Mouse (Mus musculus): ENCODE measurements around the gene Mbnl2. TPM values are rescaled to one million over a fixed set of nuclear protein-coding genes. Genes with fewer than 3 reads are reported as not detected.

Mbnl2 gene
- total and polyA plus RNA-seq, 3 experiments = 24.4 to 158 (median 70.1) TPM

GRCm38 (mm10) chr14:120245081-120245705, 30.3 kb upstream of the Mbnl2 start:
- TF ChIP-seq GATA2 (IDR thresholded peaks at IDR 0.05; ENCODE audit: borderline replicate concordance, low read depth, low read length) = no peak
- TF ChIP-seq POLR2AphosphoS5 (IDR thresholded peaks at IDR 0.05; ENCODE audit: insufficient replicate concordance, low read depth, low read length) = no peak
- TF ChIP-seq TAL1 (conservative IDR thresholded peaks at IDR 0.05; ENCODE audit: low read depth, low read length) = no peak
- no peak for TF ChIP-seq CTCF (IDR thresholded peaks at IDR 0.05; ENCODE audit: low read depth, low read length)
- TF ChIP-seq GATA1 (IDR thresholded peaks at IDR 0.05; ENCODE audit: borderline replicate concordance, low read length) = no peak
- H3K36me3 ChIP-seq (replicated peaks) = no peaks in the 10 kb centered on the region
- H3K27me3 ChIP-seq (ENCODE audit: insufficient read depth, low read length) = no peaks in the 10 kb centered on the region
- H3K4me1 ChIP-seq (ENCODE audit: insufficient read depth, low read depth, low read length) = no peaks in the 10 kb centered on the region
- no peak overlapping the region for H3K4me3 ChIP-seq (ENCODE audit: low read depth, low read length)
- peaks cover 3% of the 10 kb centered on the region; the same call in 1 of the 2 replicates for H3K9me3 ChIP-seq (replicated peaks)
- DNase-seq (ENCODE audit: low spot score) = no peak
- ATAC-seq (ENCODE audit: extremely low read depth, insufficient number of reproducible peaks, low FRiP score, poor library complexity, severe bottlenecking) = no peak

GRCm38 (mm10) chr14:120253331-120253730, 22.1 kb upstream of the Mbnl2 start:
- no peaks in the 10 kb centered on the region for H3K36me3 ChIP-seq (replicated peaks)
- peaks cover 10% of the 10 kb centered on the region; the same call in 1 of the 2 replicates for H3K9me3 ChIP-seq (replicated peaks)
- no peak for TF ChIP-seq POLR2AphosphoS5 (IDR thresholded peaks at IDR 0.05; ENCODE audit: insufficient replicate concordance, low read depth, low read length)
- no peak for TF ChIP-seq GATA2 (IDR thresholded peaks at IDR 0.05; ENCODE audit: borderline replicate concordance, low read depth, low read length)
- no peak for TF ChIP-seq TAL1 (conservative IDR thresholded peaks at IDR 0.05; ENCODE audit: low read depth, low read length)
- TF ChIP-seq GATA1 (IDR thresholded peaks at IDR 0.05; ENCODE audit: borderline replicate concordance, low read length) = no peak
- TF ChIP-seq CTCF (IDR thresholded peaks at IDR 0.05; ENCODE audit: low read depth, low read length) = no peak
- no peaks in the 10 kb centered on the region for H3K27me3 ChIP-seq (ENCODE audit: insufficient read depth, low read length)
- H3K4me3 ChIP-seq (ENCODE audit: low read depth, low read length) = no peak overlapping the region
- DNase-seq (ENCODE audit: low spot score) (no peak), ATAC-seq (ENCODE audit: extremely low read depth, insufficient number of reproducible peaks, low FRiP score, poor library complexity, severe bottlenecking) (no peak)
- no peaks in the 10 kb centered on the region for H3K4me1 ChIP-seq (ENCODE audit: insufficient read depth, low read depth, low read length)

- Histone ChIP-seq H3K4me1 (ENCODE audit: insufficient read depth, low read depth, low read length) (no peaks in the 10 kb centered on the region), H3K36me3 (replicated peaks) (no peaks in the 10 kb centered on the region), H3K27me3 (ENCODE audit: insufficient read depth, low read length) (no peaks in the 10 kb centered on the region), H3K9me3 (replicated peaks) (peaks cover 6% of the 10 kb centered on the region; the same call in 1 of the 2 replicates), H3K4me3 (ENCODE audit: low read depth, low read length) (no peak overlapping the region)
- DNase-seq (ENCODE audit: low spot score) = no peak
- 0 out of 2 replicates have a peak, but pooled peaks have one; percentile 15 for TF ChIP-seq CTCF (IDR thresholded peaks at IDR 0.05; ENCODE audit: low read depth, low read length)
- no peak for TF ChIP-seq POLR2AphosphoS5 (IDR thresholded peaks at IDR 0.05; ENCODE audit: insufficient replicate concordance, low read depth, low read length)
- no peak for ATAC-seq (ENCODE audit: extremely low read depth, insufficient number of reproducible peaks, low FRiP score, poor library complexity, severe bottlenecking)
Measured at GRCm38 (mm10) chr14:120256146-120256545, 19.3 kb upstream of the Mbnl2 start.

GRCm38 (mm10) chr14:120256623-120257384, 18.7 kb upstream of the Mbnl2 start:
- Histone ChIP-seq H3K4me3 (ENCODE audit: low read depth, low read length) (no peak overlapping the region), H3K9me3 (replicated peaks) (peaks cover 6% of the 10 kb centered on the region; the same call in 1 of the 2 replicates), H3K36me3 (replicated peaks) (no peaks in the 10 kb centered on the region), H3K27me3 (ENCODE audit: insufficient read depth, low read length) (no peaks in the 10 kb centered on the region), H3K4me1 (ENCODE audit: insufficient read depth, low read depth, low read length) (no peaks in the 10 kb centered on the region)
- DNase-seq (ENCODE audit: low spot score) (no peak), ATAC-seq (ENCODE audit: extremely low read depth, insufficient number of reproducible peaks, low FRiP score, poor library complexity, severe bottlenecking) (no peak)
- no peak for TF ChIP-seq GATA1 (IDR thresholded peaks at IDR 0.05; ENCODE audit: borderline replicate concordance, low read length)
- no peak for TF ChIP-seq TAL1 (conservative IDR thresholded peaks at IDR 0.05; ENCODE audit: low read depth, low read length)
- no peak for TF ChIP-seq POLR2AphosphoS5 (IDR thresholded peaks at IDR 0.05; ENCODE audit: insufficient replicate concordance, low read depth, low read length)

GRCm38 (mm10) chr14:120257483-120257882, 18.0 kb upstream of the Mbnl2 start:
- no peaks in the 10 kb centered on the region for H3K36me3 ChIP-seq (replicated peaks)
- no peak overlapping the region for H3K4me3 ChIP-seq (ENCODE audit: low read depth, low read length)
- DNase-seq (ENCODE audit: low spot score) (no peak), ATAC-seq (ENCODE audit: extremely low read depth, insufficient number of reproducible peaks, low FRiP score, poor library complexity, severe bottlenecking) (no peak)
- peaks cover 6% of the 10 kb centered on the region; the same call in 1 of the 2 replicates for H3K9me3 ChIP-seq (replicated peaks)
- TF ChIP-seq TAL1 (conservative IDR thresholded peaks at IDR 0.05; ENCODE audit: low read depth, low read length) (no peak), POLR2AphosphoS5 (IDR thresholded peaks at IDR 0.05; ENCODE audit: insufficient replicate concordance, low read depth, low read length) (no peak), GATA1 (IDR thresholded peaks at IDR 0.05; ENCODE audit: borderline replicate concordance, low read length) (no peak), GATA2 (IDR thresholded peaks at IDR 0.05; ENCODE audit: borderline replicate concordance, low read depth, low read length) (no peak), CTCF (IDR thresholded peaks at IDR 0.05; ENCODE audit: low read depth, low read length) (no peak)
- no peaks in the 10 kb centered on the region for H3K27me3 ChIP-seq (ENCODE audit: insufficient read depth, low read length)
- H3K4me1 ChIP-seq (ENCODE audit: insufficient read depth, low read depth, low read length) = no peaks in the 10 kb centered on the region

GRCm38 (mm10) chr14:120259426-120259825, 16.0 kb upstream of the Mbnl2 start:
- no peaks in the 10 kb centered on the region for H3K36me3 ChIP-seq (replicated peaks)
- DNase-seq (ENCODE audit: low spot score) (no peak), ATAC-seq (ENCODE audit: extremely low read depth, insufficient number of reproducible peaks, low FRiP score, poor library complexity, severe bottlenecking) (no peak)
- no peak overlapping the region for H3K4me3 ChIP-seq (ENCODE audit: low read depth, low read length)
- no peak for TF ChIP-seq GATA1 (IDR thresholded peaks at IDR 0.05; ENCODE audit: borderline replicate concordance, low read length)
- no peaks in the 10 kb centered on the region for H3K4me1 ChIP-seq (ENCODE audit: insufficient read depth, low read depth, low read length)
- H3K9me3 ChIP-seq (replicated peaks) = peaks cover 6% of the 10 kb centered on the region; the same call in 1 of the 2 replicates
- no peaks in the 10 kb centered on the region for H3K27me3 ChIP-seq (ENCODE audit: insufficient read depth, low read length)

Measured in G1E (cell line).